Mouse (Mus musculus) liver, embryonic 14.5 days (tissue): ENCODE measurements around the gene Agtrap. TPM values are rescaled to one million over a fixed set of nuclear protein-coding genes. Genes with fewer than 3 reads are reported as not detected.

Source experiments
- ATAC-seq: fragments of 200-750 bp; cut with Nextera tagmentation; 2 replicates; pipeline ENCODE4 v1.8.0; 2017; ENCODE audit warnings: moderate number of reproducible peaks, mild to moderate bottlenecking, moderate library complexity; ENCODE audit not compliant: insufficient read depth
- DNase-seq, 3 experiments: peaks; one replicate each; pipeline ENCODE4 v3.0.0-alpha.2; 2012 to 2013; ENCODE audit warnings: low read depth in 3 of 3, low spot score in 3 of 3
- H3K27ac ChIP-seq: fragments of 300-500 bp; sonication (generic); 2 replicates; pipeline ENCODE4 v1.5.1; 2014; ENCODE audit warnings: moderate library complexity, mild to moderate bottlenecking, control low read depth, inconsistent platforms
- H3K27me3 ChIP-seq: fragments of 300-500 bp; sonication (generic); 2 replicates; pipeline ENCODE4 v1.6.1; 2014; ENCODE audit warnings: mild to moderate bottlenecking, low read length, moderate library complexity; ENCODE audit not compliant: control insufficient read depth, insufficient read depth
- H3K36me3 ChIP-seq: fragments of 300-500 bp; sonication (generic); replicated peaks from 2 replicates; pipeline ENCODE4 v1.6.1; 2014; ENCODE audit warnings: low read depth; ENCODE audit not compliant: control insufficient read depth, insufficient read depth
- H3K4me1 ChIP-seq, 2 experiments: fragments of 200-500 bp in 1 of 2; fragments of 300-500 bp in 1 of 2; sonication (generic) in 1 of 2; replicated peaks; 2 replicates each; pipeline ENCODE4 v1.6.1; 2012 to 2014; ENCODE audit warnings: antibody characterized with exemption in 1 of 2, inconsistent platforms in 1 of 2, low read length in 1 of 2; ENCODE audit not compliant: control insufficient read depth in 2 of 2, insufficient read depth in 2 of 2
- H3K4me2 ChIP-seq: fragments of 300-500 bp; sonication (generic); 2 replicates; pipeline ENCODE4 v1.6.1; 2014; ENCODE audit warnings: low read depth, mild to moderate bottlenecking, control low read depth, moderate library complexity
- H3K4me3 ChIP-seq, 2 experiments: fragments of 200-500 bp in 1 of 2; fragments of 300-500 bp in 1 of 2; sonication (generic) in 1 of 2; 2 replicates each; pipeline ENCODE4 v1.5.1; 2012 to 2014; ENCODE audit warnings: low read depth in 2 of 2, low read length in 2 of 2, mild to moderate bottlenecking in 2 of 2, control low read depth in 1 of 2, inconsistent platforms in 1 of 2, moderate library complexity in 1 of 2; ENCODE audit not compliant: insufficient read depth in 1 of 2
- H3K9ac ChIP-seq: fragments of 300-500 bp; sonication (generic); replicated peaks from 2 replicates; pipeline ENCODE4 v1.6.1; 2014; ENCODE audit warnings: mild to moderate bottlenecking, control low read depth, moderate library complexity
- H3K9me3 ChIP-seq: fragments of 300-500 bp; sonication (generic); 2 replicates; pipeline ENCODE4 v1.6.1; 2016; ENCODE audit warnings: low read length, mixed read lengths; ENCODE audit not compliant: control insufficient read depth
- CTCF ChIP-seq: IDR thresholded peaks from 2 replicates; pipeline ENCODE4 v1.5.1; 2016; ENCODE audit warnings: antibody characterized with exemption, low read depth, control low read depth
- EP300 ChIP-seq: IDR thresholded peaks from 2 replicates; pipeline ENCODE4 v1.6.1; 2016; ENCODE audit warnings: antibody characterized with exemption, low read depth
- WGBS: fragments of 180-500 bp; shearing (Covaris S2); extraction: QIAGEN DNeasy Blood & Tissue Kit; methylation state at CpG from one replicate; pipeline ENCODE4 v1.1.7; 2014; ENCODE audit not compliant: insufficient replicate concordance; 5-methylcytosine and 5-hydroxymethylcytosine counted together
- polyA plus RNA-seq, 2 experiments: library from polyadenylated mRNA; depleted of rRNA in 1 of 2; stranded (reverse) in 1 of 2; unstranded in 1 of 2; fragments of >200 nt; fragmentation: Nextera tagmentation in 1 of 2; extraction: Ambion mirVana in 1 of 2; gene quantifications; 2 replicates each; pipeline versions ENCODE4 v1.2.1 to v1.2.3; 2012 to 2014

The Agtrap gene
- polyA plus RNA-seq, 2 experiments = 4.1 to 9.9 TPM

DNA sequence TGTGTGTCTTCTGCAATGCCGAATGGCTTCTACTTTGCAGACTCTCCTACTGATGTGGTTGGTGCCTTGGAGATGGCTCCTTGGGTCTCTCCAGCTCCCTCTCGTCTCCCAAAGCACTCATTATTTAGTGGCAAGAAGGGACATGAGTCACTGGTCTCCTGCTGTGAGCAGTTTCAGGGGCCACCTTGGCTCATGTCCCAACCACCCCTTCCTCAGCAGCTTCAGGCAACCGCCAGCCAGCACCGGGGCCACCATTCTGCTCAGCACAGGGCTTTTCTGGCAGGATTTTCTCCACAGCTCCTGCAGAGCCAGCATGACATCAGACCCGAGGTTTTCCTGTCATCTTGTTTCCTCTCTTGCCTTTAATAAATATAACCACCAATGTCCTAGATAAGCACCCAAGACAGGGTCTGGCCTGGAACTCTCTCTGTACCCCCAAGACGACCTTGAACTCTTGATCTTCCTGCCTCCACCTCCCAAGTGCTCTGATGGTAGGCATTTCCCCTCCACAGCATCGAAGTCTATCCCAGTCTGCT lies 20.8 kb upstream of the Agtrap start:
- no peaks in the 10 kb centered on the region for H3K9me3 ChIP-seq
- H3K4me1 ChIP-seq = no peaks in the 10 kb centered on the region
- no peak overlapping the region for H3K9ac ChIP-seq
- no peak overlapping the region for H3K4me3 ChIP-seq
- H3K4me2 ChIP-seq = no peak overlapping the region
- ATAC-seq = peak; percentile 41; the same call in 1 of the 2 replicates
- no peaks in the 10 kb centered on the region for H3K27me3 ChIP-seq
- no peak overlapping the region for H3K27ac ChIP-seq
- TF ChIP-seq EP300 (no peak), CTCF (no peak)
- WGBS = 16% methylated on average over 7 of the region's 7 CpGs
- DNase-seq = no peak
- no peaks in the 10 kb centered on the region for H3K36me3 ChIP-seq

DNA sequence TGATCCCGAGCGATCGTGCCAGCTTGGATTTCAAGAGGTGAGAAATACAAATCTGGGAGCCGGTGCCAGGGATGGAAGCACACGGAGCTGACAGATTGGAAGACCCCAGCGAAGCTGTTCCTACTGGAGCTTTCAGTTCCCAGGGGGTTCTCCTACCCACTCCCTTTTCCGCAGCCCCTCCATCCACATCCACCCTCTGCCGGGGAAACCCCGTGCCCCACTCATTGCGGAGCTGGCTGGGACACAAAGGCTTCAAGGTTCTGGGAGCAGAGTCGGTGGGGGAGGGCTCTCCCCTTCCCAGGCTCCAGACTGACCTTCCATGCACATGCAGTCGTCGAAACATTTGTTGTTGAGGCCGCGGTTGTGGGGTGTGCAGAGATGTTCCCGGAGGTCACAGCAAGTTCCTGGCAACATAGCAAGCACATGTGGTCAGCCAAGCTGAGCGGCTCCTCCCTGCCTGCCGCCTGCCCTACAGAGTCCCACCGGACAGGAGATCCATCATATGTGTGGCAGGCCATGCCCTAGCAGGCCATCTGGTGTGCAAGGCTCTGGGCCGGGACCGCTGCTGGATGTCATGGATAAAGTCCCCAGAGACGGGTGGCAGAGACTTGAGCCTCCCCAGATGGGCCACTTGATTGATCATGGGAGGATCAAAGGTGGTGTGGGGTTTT lies 19.9 kb upstream of the Agtrap start:
- DNase-seq (no peak), ATAC-seq (no peak)
- 51% methylated on average over 22 of the region's 22 CpGs for WGBS
- no peak for TF ChIP-seq CTCF
- TF ChIP-seq EP300 = no peak
- Histone ChIP-seq H3K9ac (no peak overlapping the region), H3K9me3 (no peaks in the 10 kb centered on the region), H3K4me3 (no peak overlapping the region), H3K4me1 (no peaks in the 10 kb centered on the region), H3K4me2 (no peak overlapping the region), H3K27ac (no peak overlapping the region), H3K27me3 (no peaks in the 10 kb centered on the region), H3K36me3 (no peaks in the 10 kb centered on the region)

GRCm38 (mm10) chr4:148104146-148104545 lies 16.3 kb upstream of the Agtrap start:
- no peaks in the 10 kb centered on the region for H3K4me1 ChIP-seq
- no peaks in the 10 kb centered on the region for H3K9me3 ChIP-seq
- H3K4me3 ChIP-seq = no peak overlapping the region
- no peak for ATAC-seq
- no peak overlapping the region for H3K27ac ChIP-seq
- TF ChIP-seq CTCF (no peak), EP300 (no peak)
- DNase-seq = no peak
- no peaks in the 10 kb centered on the region; the same call in 1 of the 2 replicates for H3K27me3 ChIP-seq
- H3K4me2 ChIP-seq = no peak overlapping the region
- 70% methylated on average over 3 of the region's 3 CpGs for WGBS
- no peak overlapping the region for H3K9ac ChIP-seq
- H3K36me3 ChIP-seq = no peaks in the 10 kb centered on the region

GRCm38 (mm10) chr4:148101801-148102527 lies 14.1 kb upstream of the Agtrap start:
- 13% methylated on average over 29 of the region's 29 CpGs for WGBS
- Histone ChIP-seq H3K27me3 (no peaks in the 10 kb centered on the region; the same call in 1 of the 2 replicates), H3K9ac (no peak overlapping the region), H3K4me3 (0 out of 4 replicates have a peak overlapping the region, but pooled peaks of 1 of the 2 experiments have one; percentile 6), H3K9me3 (no peaks in the 10 kb centered on the region), H3K4me2 (peak overlapping the region; percentile 43), H3K4me1 (no peaks in the 10 kb centered on the region), H3K36me3 (no peaks in the 10 kb centered on the region), H3K27ac (no peak overlapping the region)
- no peak for DNase-seq
- peak; percentile 41; the same call in 1 of the 2 replicates for ATAC-seq
- peak; percentile 51 for TF ChIP-seq CTCF
- no peak for TF ChIP-seq EP300

DNA sequence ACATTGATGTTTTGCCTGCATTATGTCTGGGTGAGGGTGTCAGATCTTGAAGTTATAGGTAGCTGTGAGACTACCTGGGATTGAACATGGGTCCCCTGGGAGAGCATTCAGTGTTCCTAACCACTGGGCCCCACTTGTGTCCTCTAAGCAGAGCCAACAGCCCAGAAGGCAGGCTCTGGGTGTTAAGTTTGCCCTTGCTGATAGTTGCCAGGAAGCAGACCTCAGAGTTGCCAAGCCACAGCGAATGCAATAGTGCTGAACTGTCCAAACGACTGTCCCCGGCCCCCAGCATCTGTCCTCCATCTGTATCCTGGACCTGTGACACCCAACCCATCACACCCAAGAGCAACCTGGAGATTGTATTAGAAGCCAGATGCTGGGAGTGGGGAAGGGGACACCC lies 10.8 kb upstream of the Agtrap start:
- Histone ChIP-seq H3K36me3 (no peaks in the 10 kb centered on the region), H3K4me2 (no peak overlapping the region), H3K27me3 (no peaks in the 10 kb centered on the region; the same call in 1 of the 2 replicates), H3K27ac (no peak overlapping the region), H3K9ac (no peak overlapping the region), H3K9me3 (no peaks in the 10 kb centered on the region), H3K4me1 (no peaks in the 10 kb centered on the region), H3K4me3 (no peak overlapping the region)
- WGBS = 52% methylated on average over 3 of the region's 3 CpGs
- no peak for DNase-seq
- no peak for ATAC-seq
- TF ChIP-seq CTCF (no peak), EP300 (no peak)
